In genomic region chr4:129741974-129742231, GRCm38 (mm10) we compare ENCODE assay signal across 8 mouse cellular contexts. TPM values are rescaled to one million over a fixed set of nuclear protein-coding genes. Genes with fewer than 3 reads are reported as not detected.
DNase-seq lines count a peak whose midpoint lies in the region; ATAC-seq and TF ChIP-seq lines count a peak whose summit lies in the region.

No protein-coding gene starts in this region.

- DNase-seq in lung, postnatal 0 days (ENCODE audit: low spot score): no peak
- DNase-seq in lung, postnatal 4 days: no peak
- no peak for DNase-seq in limb, embryonic 14.5 days (ENCODE audit: low spot score)
- DNase-seq in Muller cell, postnatal 12 days (ENCODE audit: inconsistent ontology term): no peak
- no peak for DNase-seq in right cerebral cortex, postnatal 25 days
- no peak for DNase-seq in thymus, adult 18-20 months

- TF ChIP-seq POLR2A in limb, embryonic 14.5 days (IDR thresholded peaks at IDR 0.05; ENCODE audit: borderline replicate concordance, extremely low read depth, insufficient read depth, insufficient read length): 0 out of 2 replicates have a peak, but pooled peaks have one; percentile 29
- TF ChIP-seq POLR2A in small intestine, adult 2 months (IDR thresholded peaks at IDR 0.05; ENCODE audit: low read depth, low read length): no peak

- no peaks in the 10 kb centered on the region for H3K9me3 ChIP-seq in lung, postnatal 0 days (ENCODE audit: low read length)
- H3K9me3 ChIP-seq in forebrain, embryonic 12.5 days: no peaks in the 10 kb centered on the region
- H3K9me3 ChIP-seq in limb, embryonic 14.5 days (ENCODE audit: control insufficient read depth, low read length): no peaks in the 10 kb centered on the region

- peak overlapping the region; percentile 99 for H3K4me3 ChIP-seq in lung, postnatal 0 days (ENCODE audit: low read depth, low read length)
- H3K4me3 ChIP-seq in forebrain, embryonic 12.5 days (replicated peaks): peak overlapping the region; percentile 100
- peak overlapping the region; percentile 99 for H3K4me3 ChIP-seq in limb, embryonic 14.5 days (replicated peaks; ENCODE audit: low read length)
- peak overlapping the region; percentile 85 for H3K4me3 ChIP-seq in small intestine, adult 2 months (ENCODE audit: low read depth, low read length)

- TF ChIP-seq CTCF in lung, postnatal 0 days (IDR thresholded peaks at IDR 0.05): no peak
- no peak for TF ChIP-seq CTCF in small intestine, adult 2 months (IDR thresholded peaks at IDR 0.05; ENCODE audit: extremely low read depth, insufficient read length, insufficient replicate concordance, low read depth, low read length)

- peak; percentile 26 for ATAC-seq in lung, postnatal 0 days
- no peak; the same call in 1 of the 2 replicates for ATAC-seq in forebrain, embryonic 12.5 days (ENCODE audit: low FRiP score)
- peak; percentile 37 for ATAC-seq in limb, embryonic 14.5 days (ENCODE audit: low FRiP score, low read depth)

- peak overlapping the region; percentile 78 for H3K4me2 ChIP-seq in lung, postnatal 0 days (replicated peaks; ENCODE audit: low read depth, low read length)
- H3K4me2 ChIP-seq in forebrain, embryonic 12.5 days: peak overlapping the region; percentile 75
- peak overlapping the region; percentile 71 for H3K4me2 ChIP-seq in limb, embryonic 14.5 days (replicated peaks; ENCODE audit: low read depth, low read length, severe bottlenecking)

- no peak for TF ChIP-seq EP300 in lung, postnatal 0 days (IDR thresholded peaks at IDR 0.05)

- H3K4me1 ChIP-seq in lung, postnatal 0 days (ENCODE audit: insufficient read depth, low read depth, low read length): peaks cover 4% of the 10 kb centered on the region; the same call in 1 of the 2 replicates
- H3K4me1 ChIP-seq in forebrain, embryonic 12.5 days: peaks cover 36% of the 10 kb centered on the region
- H3K4me1 ChIP-seq in limb, embryonic 14.5 days (ENCODE audit: control insufficient read depth, insufficient read depth, low read length): peaks cover 22% of the 10 kb centered on the region
- H3K4me1 ChIP-seq in small intestine, adult 2 months (ENCODE audit: control insufficient read depth, insufficient read depth, insufficient read length, low read length): peaks cover 2% of the 10 kb centered on the region; the same call in 1 of the 2 replicates

- H3K9ac ChIP-seq in lung, postnatal 0 days (replicated peaks; ENCODE audit: low read depth): peak overlapping the region; percentile 95
- peak overlapping the region; percentile 100 for H3K9ac ChIP-seq in forebrain, embryonic 12.5 days
- H3K9ac ChIP-seq in limb, embryonic 14.5 days (ENCODE audit: low read depth, low read length, severe bottlenecking): peak overlapping the region; percentile 99

- peak overlapping the region; percentile 97 for H3K27ac ChIP-seq in lung, postnatal 0 days (ENCODE audit: low read length)
- peak overlapping the region; percentile 99 for H3K27ac ChIP-seq in forebrain, embryonic 12.5 days
- peak overlapping the region; percentile 94 for H3K27ac ChIP-seq in limb, embryonic 14.5 days (replicated peaks; ENCODE audit: low read depth, low read length)
- peak overlapping the region; percentile 91 for H3K27ac ChIP-seq in small intestine, adult 2 months (ENCODE audit: insufficient read depth, low read depth, low read length)

- no peaks in the 10 kb centered on the region for H3K27me3 ChIP-seq in lung, postnatal 0 days (replicated peaks; ENCODE audit: insufficient read depth, low read length)
- H3K27me3 ChIP-seq in forebrain, embryonic 12.5 days: no peaks in the 10 kb centered on the region
- H3K27me3 ChIP-seq in limb, embryonic 14.5 days (ENCODE audit: control insufficient read depth, insufficient read depth, low read length): no peaks in the 10 kb centered on the region
- H3K27me3 ChIP-seq in small intestine, adult 2 months (ENCODE audit: control insufficient read depth, insufficient read depth, low read length): no peaks in the 10 kb centered on the region

- H3K36me3 ChIP-seq in lung, postnatal 0 days (ENCODE audit: insufficient read depth, low read length): no peaks in the 10 kb centered on the region
- H3K36me3 ChIP-seq in forebrain, embryonic 12.5 days (replicated peaks): no peaks in the 10 kb centered on the region
- peaks cover 11% of the 10 kb centered on the region for H3K36me3 ChIP-seq in limb, embryonic 14.5 days (ENCODE audit: control insufficient read depth, insufficient read depth, low read length)
- H3K36me3 ChIP-seq in small intestine, adult 2 months (ENCODE audit: control insufficient read depth, insufficient read depth, low read length): peaks cover 4% of the 10 kb centered on the region; the same call in 1 of the 2 replicates

- WGBS in lung, postnatal 0 days: under 1% methylated on average over 20 of the region's 34 CpGs
- WGBS in forebrain, embryonic 12.5 days: 0% methylated on average over 34 of the region's 34 CpGs
- 0% methylated on average over 10 of the region's 34 CpGs for WGBS in limb, embryonic 14.5 days
- WGBS in small intestine, adult 2 months: under 1% methylated on average over 34 of the region's 34 CpGs

RNA-seq across cellular contexts. Expression of gene Khdrbs1, which starts 0.2 kb away (rescaled TPM):
- 42.9 and 48.9 TPM in 2 replicates for polyA plus RNA-seq in lung, postnatal 0 days (2015; fragmentation: Nextera tagmentation; extraction: Ambion mirVana)
- 229 and 231 TPM in 2 replicates for polyA plus RNA-seq in forebrain, embryonic 12.5 days (2016; fragmentation: Nextera tagmentation; extraction: Ambion mirVana)
- 96.6 and 97.6 TPM in 2 replicates for polyA plus RNA-seq in limb, embryonic 14.5 days (2012; rRNA removed)
- 107 and 122 TPM in 2 replicates for polyA plus RNA-seq in limb, embryonic 14.5 days (2014; fragmentation: Nextera tagmentation; extraction: Ambion mirVana)
- 29.4 and 58.7 TPM in 2 replicates for polyA plus RNA-seq in small intestine, adult 2 months (2012; rRNA removed)

RNA-seq across cellular contexts. Expression of gene Tmem39b, which starts 45.3 kb away (rescaled TPM):
- 5.3 and 5.5 TPM in 2 replicates for polyA plus RNA-seq in lung, postnatal 0 days (2015; fragmentation: Nextera tagmentation; extraction: Ambion mirVana)
- 18.5 and 21.9 TPM in 2 replicates for polyA plus RNA-seq in forebrain, embryonic 12.5 days (2016; fragmentation: Nextera tagmentation; extraction: Ambion mirVana)
- polyA plus RNA-seq in limb, embryonic 14.5 days (2012; rRNA removed): 49.1 and 77.0 TPM in 2 replicates
- 24.1 and 27.1 TPM in 2 replicates for polyA plus RNA-seq in limb, embryonic 14.5 days (2014; fragmentation: Nextera tagmentation; extraction: Ambion mirVana)
- 11.2 and 21.4 TPM in 2 replicates for polyA plus RNA-seq in small intestine, adult 2 months (2012; rRNA removed)
